Mouse (Mus musculus) heart, postnatal 25 days (tissue): ENCODE measurements at regions not wholly inside any gene's neighbourhood (a gene's known extent, or its start where the extent isn't known, plus 50 kb on each side); places are given as distances from the start of the nearest gene placed in this dataset.

Experiments
- DNase-seq: peaks from one replicate; pipeline ENCODE4 v3.0.0; 2022; ENCODE audit warnings: low spot score
- intact Hi-C: fragments of 180-260 bp; cut with DNase I; formaldehyde crosslinking; loops from one replicate; pipeline ENCODE4 v1.15.1; 2025

GRCm38 (mm10) chr5:51788768-51789167 is 221.2 kb upstream of the Ppargc1a start:
- no peak for DNase-seq
- intact Hi-C loops = no loop called here

GRCm38 (mm10) chr5:51783523-51783922 is 216.0 kb upstream of the Ppargc1a start:
- intact Hi-C loops = no loop called here
- DNase-seq = no peak

GRCm38 (mm10) chr5:51783099-51783498 is 215.6 kb upstream of the Ppargc1a start:
- intact Hi-C loops = no loop called here
- no peak for DNase-seq

- DNase-seq = no peak
- intact Hi-C loops = no loop called here
Observed at GRCm38 (mm10) chr5:51775502-51776145, 208.1 kb upstream of the Ppargc1a start.

- no peak for DNase-seq
- intact Hi-C loops = no loop called here
Observed at GRCm38 (mm10) chr5:51771655-51772054, 204.1 kb upstream of the Ppargc1a start.

GRCm38 (mm10) chr5:51766111-51766510 is 198.6 kb upstream of the Ppargc1a start:
- intact Hi-C loops = no loop called here
- no peak for DNase-seq

GRCm38 (mm10) chr5:51764416-51764815 is 196.9 kb upstream of the Ppargc1a start:
- intact Hi-C loops = no loop called here
- no peak for DNase-seq

- intact Hi-C loops = no loop called here
- no peak for DNase-seq
Observed at GRCm38 (mm10) chr5:51763599-51763998, 196.1 kb upstream of the Ppargc1a start.

GRCm38 (mm10) chr5:51762352-51762751 is 194.8 kb upstream of the Ppargc1a start:
- intact Hi-C loops = no loop called here
- no peak for DNase-seq

GRCm38 (mm10) chr5:51758289-51758688 is 190.8 kb upstream of the Ppargc1a start:
- no peak for DNase-seq
- intact Hi-C loops = no loop called here

- no peak for DNase-seq
- intact Hi-C loops = no loop called here
Observed at GRCm38 (mm10) chr5:51757864-51758263, 190.3 kb upstream of the Ppargc1a start.

- intact Hi-C loops = no loop called here
- DNase-seq = no peak
Observed at GRCm38 (mm10) chr5:51752024-51752423, 184.5 kb upstream of the Ppargc1a start.

GRCm38 (mm10) chr5:51750456-51750855 is 182.9 kb upstream of the Ppargc1a start:
- intact Hi-C loops = no loop called here
- no peak for DNase-seq

GRCm38 (mm10) chr5:51740893-51741292 is 173.4 kb upstream of the Ppargc1a start:
- intact Hi-C loops = no loop called here
- no peak for DNase-seq

- intact Hi-C loops = no loop called here
Observed at GRCm38 (mm10) chr5:51730241-51730640, 162.7 kb upstream of the Ppargc1a start.

GRCm38 (mm10) chr5:51729771-51730170 is 162.2 kb upstream of the Ppargc1a start:
- DNase-seq = no peak
- intact Hi-C loops = no loop called here

More at GRCm38 (mm10) chr5:51730241-51730640, 162.7 kb upstream of the Ppargc1a start:
- DNase-seq = no peak

- intact Hi-C loops = no loop called here
- DNase-seq = no peak
Observed at GRCm38 (mm10) chr5:51726762-51727161, 159.2 kb upstream of the Ppargc1a start.

- intact Hi-C loops = no loop called here
- no peak for DNase-seq
Observed at GRCm38 (mm10) chr5:51718911-51719310, 151.4 kb upstream of the Ppargc1a start.

GRCm38 (mm10) chr5:51718451-51718850 is 150.9 kb upstream of the Ppargc1a start:
- intact Hi-C loops = no loop called here
- no peak for DNase-seq

GRCm38 (mm10) chr5:51711860-51712560 is 144.5 kb upstream of the Ppargc1a start:
- intact Hi-C loops = no loop called here
- no peak for DNase-seq

GRCm38 (mm10) chr5:51710664-51711063 is 143.1 kb upstream of the Ppargc1a start:
- intact Hi-C loops = no loop called here
- DNase-seq = no peak
